Mouse (Mus musculus): ENCODE data around the gene Rab3ip.

- TF ChIP-seq CTCF (IDR thresholded peaks at IDR 0.05; ENCODE audit: low read depth, low read length) (no peak), POLR2A (IDR thresholded peaks at IDR 0.05; ENCODE audit: borderline replicate concordance, low read depth, low read length) (no peak)
These were observed 41.5 kb downstream of the Rab3ip start for GRCm38 (mm10) chr10:116908901-116909642.

Data from bone marrow macrophage, adult 2 months (primary cell).